Mouse (Mus musculus) cerebellum, postnatal 4 days (tissue): ENCODE data around the gene Marcksl1.

Experiments
- DNase-seq, 2 experiments: peaks; one replicate each; pipeline ENCODE4 v3.0.0; 2022; ENCODE audit warnings: low spot score in 2 of 2, mixed read lengths in 1 of 2

Gene Marcksl1

GRCm38 (mm10) chr4:129557256-129557808, 44.0 kb downstream of the Marcksl1 start:
- DNase-seq: no peak

DNA sequence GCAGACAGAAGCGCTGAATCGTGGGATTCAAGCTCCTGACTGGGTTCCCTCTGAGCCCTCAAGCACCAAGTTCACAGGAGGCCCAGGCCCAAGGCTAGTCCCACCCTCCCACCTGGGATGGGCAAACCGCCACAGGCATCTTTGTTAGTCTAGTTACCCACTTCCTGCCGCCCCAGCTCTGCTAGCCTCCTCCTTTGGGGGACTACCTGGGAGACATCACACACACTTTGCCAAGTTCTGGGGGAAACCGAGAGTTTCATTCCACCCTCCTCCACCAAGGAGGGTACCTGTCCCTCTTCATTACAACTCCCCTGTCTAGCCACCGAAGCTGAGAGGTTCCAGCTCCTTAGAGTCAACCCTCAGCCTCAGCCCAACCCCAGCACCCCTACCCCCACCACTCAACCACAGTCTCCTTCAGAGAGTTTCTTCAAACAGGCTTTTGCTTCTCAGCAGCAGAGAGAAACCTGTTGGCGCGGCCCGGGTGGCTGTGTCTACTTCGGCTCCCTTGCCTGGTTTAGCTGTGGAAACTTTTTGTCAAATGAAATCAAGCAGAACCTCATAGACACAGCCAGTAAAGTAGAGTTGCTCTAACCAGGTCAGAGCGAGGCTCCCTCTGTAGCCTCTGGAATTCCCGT, 45.1 kb downstream of the Marcksl1 start:
- no peak for DNase-seq

GRCm38 (mm10) chr4:129561184-129561583, 47.8 kb downstream of the Marcksl1 start:
- no peak for DNase-seq

DNA sequence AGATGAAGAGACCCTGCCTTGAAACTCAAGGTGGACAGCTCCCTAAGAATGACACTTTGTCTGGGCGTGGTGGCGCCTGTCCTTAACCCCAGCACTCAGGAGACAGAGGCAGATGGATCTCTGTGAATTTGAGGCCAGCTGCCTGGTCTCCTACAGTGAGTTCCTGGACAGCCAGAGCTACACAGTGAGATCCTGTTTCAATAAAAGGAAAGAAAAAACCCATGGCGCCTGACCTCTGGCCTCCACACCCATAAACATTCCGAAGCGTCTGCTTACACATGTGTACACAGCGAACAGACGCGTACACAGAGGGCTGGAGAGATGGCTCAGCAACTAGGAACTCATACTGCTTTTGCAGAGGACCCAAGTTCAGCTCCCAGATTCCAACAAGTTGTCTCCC, 50.3 kb downstream of the Marcksl1 start:
- DNase-seq: no peak

GRCm38 (mm10) chr4:129565139-129565538, 51.8 kb downstream of the Marcksl1 start:
- DNase-seq: no peak
